In genomic region chr19:45079769-45080515, GRCm38 (mm10) we compare ENCODE assay signal across 8 mouse cellular contexts. TPM values are rescaled to one million over a fixed set of nuclear protein-coding genes. Genes with fewer than 3 reads are reported as not detected.
DNase-seq lines count a peak whose midpoint lies in the region; ATAC-seq and TF ChIP-seq lines count a peak whose summit lies in the region.

No protein-coding gene starts in this region.

- WGBS in heart, adult 2 months: 1% methylated on average over 45 of the region's 45 CpGs
- WGBS in intestine, postnatal 0 days: 1% methylated on average over 45 of the region's 45 CpGs
- WGBS in liver, embryonic 12.5 days (ENCODE audit: insufficient replicate concordance): 2% methylated on average over 45 of the region's 45 CpGs

- H3K4me2 ChIP-seq in intestine, postnatal 0 days (replicated peaks; ENCODE audit: low read depth): peak overlapping the region; percentile 60
- peak overlapping the region; percentile 52 for H3K4me2 ChIP-seq in liver, embryonic 12.5 days

- TF ChIP-seq POLR2A in heart, adult 2 months (IDR thresholded peaks at IDR 0.05; ENCODE audit: insufficient read depth, low read depth, low read length): peak; percentile 35

- H3K27ac ChIP-seq in heart, adult 2 months: peak overlapping the region; percentile 69
- H3K27ac ChIP-seq in intestine, postnatal 0 days (ENCODE audit: low read depth, low read length): no peak overlapping the region
- H3K27ac ChIP-seq in liver, embryonic 12.5 days: no peak overlapping the region

- TF ChIP-seq EP300 in heart, adult 2 months (IDR thresholded peaks at IDR 0.05; ENCODE audit: insufficient read depth, low read depth, low read length): 0 out of 2 replicates have a peak, but pooled peaks have one; percentile 15

- peak; percentile 96 for DNase-seq in 3134 (ENCODE audit: extremely low read depth, insufficient read length, low spot score)
- DNase-seq in ZHBTc4 (ENCODE audit: low read depth, low spot score): peak; percentile 67
- DNase-seq in embryo, embryonic 10 days (ENCODE audit: low spot score): peak; percentile 51
- peak; percentile 84 to 88 for DNase-seq in heart, adult 2 months
- peak; percentile 60 to 68 for DNase-seq in natural killer cell, adult 2 months (ENCODE audit: low spot score in 2 of 2)
- peak; percentile 68 for DNase-seq in thymus, postnatal 14 days

- peaks cover 3% of the 10 kb centered on the region; the same call in 1 of the 2 replicates for H3K27me3 ChIP-seq in heart, adult 2 months (ENCODE audit: control insufficient read depth, insufficient read depth, low read length)
- H3K27me3 ChIP-seq in intestine, postnatal 0 days (replicated peaks; ENCODE audit: control insufficient read depth, insufficient read depth, low read length): peaks cover 56% of the 10 kb centered on the region
- H3K27me3 ChIP-seq in liver, embryonic 12.5 days (replicated peaks): peaks cover 99% of the 10 kb centered on the region

- intact Hi-C loops in heart, adult 2 months (cut with DNase I): no loop called here

- H3K9ac ChIP-seq in heart, adult 2 months (ENCODE audit: low read depth, low read length): peak overlapping the region; percentile 71
- peak overlapping the region; percentile 8; the same call in 1 of the 2 replicates for H3K9ac ChIP-seq in intestine, postnatal 0 days (ENCODE audit: low read depth, low read length)
- H3K9ac ChIP-seq in liver, embryonic 12.5 days: no peak overlapping the region

- H3K4me1 ChIP-seq in heart, adult 2 months (ENCODE audit: control insufficient read depth, insufficient read depth, low read length): peaks cover 12% of the 10 kb centered on the region
- peaks cover 4% of the 10 kb centered on the region; the same call in 1 of the 2 replicates for H3K4me1 ChIP-seq in intestine, postnatal 0 days (replicated peaks; ENCODE audit: control insufficient read depth, insufficient read depth, low read length)
- H3K4me1 ChIP-seq in liver, embryonic 12.5 days: peaks cover 46% of the 10 kb centered on the region

- H3K4me3 ChIP-seq in heart, adult 2 months: peak overlapping the region; percentile 38
- peak overlapping the region; percentile 32 for H3K4me3 ChIP-seq in intestine, postnatal 0 days (ENCODE audit: low read depth, low read length)
- H3K4me3 ChIP-seq in liver, embryonic 12.5 days: peak overlapping the region; percentile 35

- no peaks in the 10 kb centered on the region for H3K79me2 ChIP-seq in heart, adult 2 months (replicated peaks; ENCODE audit: control insufficient read depth, insufficient read depth, low read length)

- no peaks in the 10 kb centered on the region for H3K36me3 ChIP-seq in heart, adult 2 months (ENCODE audit: control insufficient read depth, insufficient read depth, low read length)
- H3K36me3 ChIP-seq in intestine, postnatal 0 days (ENCODE audit: control insufficient read depth, insufficient read depth): no peaks in the 10 kb centered on the region
- H3K36me3 ChIP-seq in liver, embryonic 12.5 days: no peaks in the 10 kb centered on the region

- TF ChIP-seq CTCF in heart, adult 2 months (IDR thresholded peaks at IDR 0.05): no peak
- no peak for TF ChIP-seq CTCF in intestine, postnatal 0 days (IDR thresholded peaks at IDR 0.05; ENCODE audit: low read depth)

- H3K9me3 ChIP-seq in intestine, postnatal 0 days (ENCODE audit: control insufficient read depth): no peaks in the 10 kb centered on the region
- H3K9me3 ChIP-seq in liver, embryonic 12.5 days (replicated peaks): no peaks in the 10 kb centered on the region

- ATAC-seq in intestine, postnatal 0 days: no peak
- ATAC-seq in liver, embryonic 12.5 days: no peak

RNA-seq across cellular contexts. Expression of gene Kazald1, which starts 4.9 kb away (rescaled TPM):
- total RNA-seq in heart, adult 2 months (2021): 1 to 10 TPM; 3.6 to 3.9 TPM
- polyA plus RNA-seq in heart, adult 2 months (2012; rRNA removed): 4.2 and 4.6 TPM in 2 replicates
- 1.2 and 2.1 TPM in 2 replicates for polyA plus RNA-seq in intestine, postnatal 0 days (2015; fragmentation: Nextera tagmentation; extraction: Ambion mirVana)
- polyA plus RNA-seq in liver, embryonic 12.5 days (2016; fragmentation: Nextera tagmentation; extraction: Ambion mirVana): 0.18 and 0.35 TPM in 2 replicates

RNA-seq across cellular contexts. Expression of gene Sfxn3, which starts 32.6 kb away (rescaled TPM):
- 10 to 100 TPM; 10.0 to 11.1 TPM for total RNA-seq in heart, adult 2 months (2021)
- polyA plus RNA-seq in heart, adult 2 months (2012; rRNA removed): 15.5 and 18.7 TPM in 2 replicates
- polyA plus RNA-seq in intestine, postnatal 0 days (2015; fragmentation: Nextera tagmentation; extraction: Ambion mirVana): 15.1 and 17.5 TPM in 2 replicates
- 4.1 TPM in 2 replicates for polyA plus RNA-seq in liver, embryonic 12.5 days (2016; fragmentation: Nextera tagmentation; extraction: Ambion mirVana)

RNA-seq across cellular contexts. Expression of gene Pdzd7, which starts 34.4 kb away (rescaled TPM):
- total RNA-seq in heart, adult 2 months (2021): under 1 TPM in 1 of 2 experiments, not detected in 1; 0.08 TPM
- 0.38 and 0.43 TPM in 2 replicates for polyA plus RNA-seq in heart, adult 2 months (2012; rRNA removed)
- 0.22 and 0.37 TPM in 2 replicates for polyA plus RNA-seq in intestine, postnatal 0 days (2015; fragmentation: Nextera tagmentation; extraction: Ambion mirVana)
- not detected in 2 replicates for polyA plus RNA-seq in liver, embryonic 12.5 days (2016; fragmentation: Nextera tagmentation; extraction: Ambion mirVana)
